Mouse (Mus musculus): ENCODE measurements around the gene Tshz2. TPM values are rescaled to one million over a fixed set of nuclear protein-coding genes. Genes with fewer than 3 reads are reported as not detected.
"Not testable (repeated sequence)": the region's sequence is repeated elsewhere in the genome, so short reads cannot be mapped to it uniquely, and the experiment has no call there.

Tshz2 gene
- 30.2 and 36.3 TPM in 2 replicates for polyA plus RNA-seq (2015; fragmentation: Nextera tagmentation; extraction: Ambion mirVana)

DNA sequence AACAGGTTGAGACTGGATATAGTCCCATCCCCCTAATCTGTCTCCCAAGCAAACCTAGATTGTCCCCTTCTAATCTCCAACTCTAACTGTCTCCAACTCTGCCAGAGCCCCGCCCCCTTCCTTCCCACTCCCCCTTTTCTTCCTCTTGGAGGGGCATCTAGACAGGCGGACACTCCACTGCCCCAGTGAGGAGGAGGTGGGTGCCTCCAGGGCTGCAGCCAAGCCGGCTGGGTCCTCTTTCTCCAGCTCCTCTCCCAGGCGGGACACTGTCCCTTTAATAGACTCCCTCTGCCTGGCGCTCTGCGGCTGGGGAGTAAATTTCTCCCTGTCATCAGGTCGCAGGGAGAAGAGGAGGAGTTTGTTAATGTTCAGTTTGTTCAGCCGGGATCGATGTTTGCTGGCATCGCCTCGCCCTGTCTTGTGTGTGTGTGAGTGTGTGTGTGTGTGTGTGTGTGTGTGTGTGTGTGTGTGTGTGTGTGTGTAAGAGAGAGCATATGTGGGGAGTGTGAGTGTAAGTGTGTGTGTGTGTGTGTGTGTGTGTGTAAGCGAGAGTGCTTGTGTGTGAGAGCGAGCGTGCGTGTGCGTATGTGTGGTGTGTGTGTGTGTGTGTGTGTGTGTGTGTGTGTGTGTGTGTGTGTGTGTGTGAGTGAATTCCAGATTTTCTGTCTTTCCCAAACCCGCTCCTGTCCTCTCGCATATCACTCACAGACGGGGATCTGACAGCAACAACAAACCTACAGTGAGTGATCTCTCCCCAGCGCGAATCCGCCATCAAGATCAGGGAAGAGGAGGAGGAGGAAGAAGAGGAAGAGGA, at the start of gene Tshz2:
Tshz2 (plus strand) TSS at position 676 of the 814 bp plus-strand sequence.
- Histone ChIP-seq H3K36me3 (no peaks in the 10 kb centered on the region), H3K4me2 (peak within 1 kb of the TSS; percentile 93), H3K9ac (peak within 1 kb of the TSS; percentile 81), H3K4me3 (peak within 1 kb of the TSS; percentile 77), H3K27ac (replicated peaks) (peak within 1 kb of the TSS; percentile 88), H3K27me3 (no peaks in the 10 kb centered on the region), H3K4me1 (replicated peaks) (peaks cover 32% of the 10 kb centered on the region), H3K9me3 (no peaks in the 10 kb centered on the region)
- under 1% methylated on average over 22 of the region's 22 CpGs for WGBS
- ATAC-seq (ENCODE audit: low FRiP score, low read depth) = peak; percentile 84

DNA sequence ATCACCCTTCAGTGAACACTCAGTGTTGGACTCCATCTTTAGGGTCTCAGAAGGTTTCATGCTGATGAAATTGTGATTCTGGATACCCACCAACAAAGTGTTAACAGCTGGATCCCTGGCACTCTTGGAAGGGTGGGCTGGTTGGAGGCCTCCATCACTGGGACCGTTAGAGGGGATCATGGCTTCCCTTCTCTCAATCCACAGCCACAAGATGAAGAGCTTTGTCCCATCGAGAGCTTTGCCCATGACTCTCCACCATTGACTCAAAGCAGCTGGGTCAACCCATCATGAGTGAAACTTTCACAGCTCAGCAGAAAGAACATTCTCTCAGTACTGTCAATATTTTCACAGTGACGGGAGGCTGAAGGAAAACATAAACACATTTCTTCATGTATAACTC, 49.3 kb upstream of the Tshz2 start:
- H3K9ac ChIP-seq = no peak overlapping the region
- no peak overlapping the region for H3K4me2 ChIP-seq
- H3K36me3 ChIP-seq = no peaks in the 10 kb centered on the region
- H3K9me3 ChIP-seq = no peaks in the 10 kb centered on the region
- no peak for ATAC-seq (ENCODE audit: low FRiP score, low read depth)
- no peak overlapping the region for H3K27ac ChIP-seq (replicated peaks)
- H3K4me1 ChIP-seq (replicated peaks) = peaks cover 6% of the 10 kb centered on the region; the same call in 1 of the 2 replicates
- 81% methylated on average over 3 of the region's 3 CpGs for WGBS
- no peaks in the 10 kb centered on the region for H3K27me3 ChIP-seq
- H3K4me3 ChIP-seq = no peak overlapping the region

DNA sequence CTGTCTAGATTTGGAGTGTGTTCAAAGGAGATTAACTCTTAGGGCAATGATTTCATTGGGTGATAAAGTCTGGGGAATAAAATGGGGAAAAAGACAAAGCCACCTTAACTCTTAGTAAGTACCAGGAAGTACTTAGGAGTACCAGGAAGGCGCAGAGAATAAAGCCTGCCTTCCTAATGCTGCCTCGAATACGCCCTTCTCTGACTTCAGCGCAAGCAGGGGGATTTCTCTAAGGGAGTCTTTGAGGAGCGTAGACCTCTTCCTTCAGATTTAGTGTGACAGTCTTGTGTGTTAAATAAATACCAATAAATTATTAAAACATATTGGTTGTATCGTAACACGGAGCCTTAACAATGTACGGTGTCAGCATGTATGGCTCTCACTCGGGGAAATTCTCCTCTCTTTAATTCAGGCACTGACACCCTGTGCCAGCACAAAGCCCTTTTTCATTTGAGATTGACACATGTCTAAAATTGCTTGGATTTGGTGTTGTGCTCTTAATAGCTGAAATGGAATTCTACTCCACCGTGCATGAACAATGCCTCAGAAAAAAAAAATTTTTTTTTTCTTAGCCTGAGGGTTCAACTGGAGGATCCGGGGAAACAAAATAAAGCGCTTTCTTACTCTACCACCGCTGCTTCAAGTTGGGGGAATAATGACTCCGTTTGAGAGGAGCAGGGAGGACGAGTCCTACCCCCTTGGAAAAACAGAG, 47.9 kb upstream of the Tshz2 start:
- no peaks in the 10 kb centered on the region for H3K36me3 ChIP-seq
- no peak overlapping the region for H3K4me3 ChIP-seq
- WGBS = 49% methylated on average over 15 of the region's 15 CpGs
- ATAC-seq (ENCODE audit: low FRiP score, low read depth) = no peak
- H3K4me1 ChIP-seq (replicated peaks) = peaks cover 6% of the 10 kb centered on the region; the same call in 1 of the 2 replicates
- 0 out of 2 replicates have a peak overlapping the region, but pooled peaks have one; percentile 29 for H3K27ac ChIP-seq (replicated peaks)
- H3K27me3 ChIP-seq = no peaks in the 10 kb centered on the region
- no peak overlapping the region for H3K9ac ChIP-seq
- no peak overlapping the region for H3K4me2 ChIP-seq
- H3K9me3 ChIP-seq = no peaks in the 10 kb centered on the region

DNA sequence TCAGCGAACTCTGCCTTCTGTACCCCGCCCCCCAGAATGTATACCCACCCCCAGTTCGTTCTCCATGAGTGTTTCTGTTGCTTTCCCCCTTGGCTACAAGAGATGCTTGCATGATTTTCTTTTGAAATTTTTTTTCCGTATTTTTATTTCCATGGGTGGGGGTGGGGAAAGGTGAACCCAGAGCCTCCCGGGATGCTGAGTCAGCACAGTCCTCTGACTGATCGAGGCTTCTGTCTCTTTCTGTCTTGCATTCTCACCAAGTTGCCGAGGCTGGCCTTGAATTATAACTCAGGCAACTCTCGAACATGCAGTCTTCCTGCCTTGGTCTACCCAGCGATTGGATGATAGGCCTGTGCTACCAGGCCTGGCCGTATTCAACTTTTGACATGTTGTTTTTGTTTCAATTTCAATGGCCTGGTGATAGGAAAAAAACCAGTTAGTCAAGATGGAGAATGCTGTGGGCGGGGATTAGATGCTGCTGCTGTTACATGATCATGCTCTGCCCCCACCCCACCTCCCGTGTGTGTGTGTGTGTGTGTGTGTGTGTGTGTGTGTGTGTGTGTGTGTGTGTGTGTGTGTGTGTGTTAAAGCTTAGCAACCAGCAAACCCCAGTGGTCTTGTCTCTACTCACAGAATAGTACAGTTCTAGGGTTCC, 47.1 kb upstream of the Tshz2 start:
- H3K27ac ChIP-seq (replicated peaks) = 0 out of 2 replicates have a peak overlapping the region, but pooled peaks have one; percentile 1
- H3K9me3 ChIP-seq = no peaks in the 10 kb centered on the region
- H3K36me3 ChIP-seq = no peaks in the 10 kb centered on the region
- H3K4me1 ChIP-seq (replicated peaks) = peaks cover 6% of the 10 kb centered on the region; the same call in 1 of the 2 replicates
- H3K27me3 ChIP-seq = no peaks in the 10 kb centered on the region
- no peak for ATAC-seq (ENCODE audit: low FRiP score, low read depth)
- no peak overlapping the region for H3K4me2 ChIP-seq
- H3K4me3 ChIP-seq = no peak overlapping the region
- WGBS = 72% methylated on average over 12 of the region's 12 CpGs
- H3K9ac ChIP-seq = no peak overlapping the region

DNA sequence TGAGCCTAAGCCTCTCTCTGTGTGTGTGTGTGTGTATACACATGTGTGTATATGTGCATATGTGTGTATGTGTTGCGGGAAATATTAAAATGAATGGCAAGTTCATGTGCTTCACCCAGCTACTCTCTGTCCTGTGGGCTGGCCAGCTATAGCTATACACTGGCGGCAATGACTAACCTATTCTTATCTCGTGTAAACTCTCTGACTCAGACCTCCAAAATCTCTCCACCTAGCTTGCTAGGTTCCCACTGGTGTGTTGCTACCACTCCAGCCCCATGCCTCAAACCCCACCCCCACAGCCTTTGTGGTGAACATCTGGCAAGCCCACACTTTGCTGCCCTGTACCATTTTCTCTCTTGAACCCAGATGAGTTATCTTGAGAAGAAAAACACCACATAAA, 46.1 kb upstream of the Tshz2 start:
- Histone ChIP-seq H3K36me3 (no peaks in the 10 kb centered on the region), H3K4me1 (replicated peaks) (peaks cover 6% of the 10 kb centered on the region; the same call in 1 of the 2 replicates), H3K9ac (no peak overlapping the region), H3K9me3 (no peaks in the 10 kb centered on the region), H3K27me3 (no peaks in the 10 kb centered on the region), H3K27ac (replicated peaks) (no peak overlapping the region), H3K4me2 (no peak overlapping the region), H3K4me3 (no peak overlapping the region)
- no peak for ATAC-seq (ENCODE audit: low FRiP score, low read depth)
- WGBS = 94% methylated on average over 3 of the region's 3 CpGs

DNA sequence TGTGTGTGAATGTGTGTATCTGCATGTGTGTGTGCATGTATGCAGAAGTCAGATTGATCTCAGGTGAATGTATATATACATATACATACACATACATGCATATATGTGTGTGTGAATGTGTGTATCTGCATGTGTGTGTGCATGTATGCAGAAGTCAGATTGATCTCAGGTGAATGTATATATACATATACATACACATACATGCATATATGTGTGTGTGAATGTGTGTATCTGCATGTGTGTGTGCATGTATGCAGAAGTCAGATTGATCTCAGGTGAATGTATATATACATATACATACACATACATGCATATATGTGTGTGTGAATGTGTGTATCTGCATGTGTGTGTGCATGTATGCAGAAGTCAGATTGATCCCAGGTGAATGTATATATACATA, 45.2 kb upstream of the Tshz2 start, which contains the start of gene Gm11011:
Gm11011 (minus strand) TSS at position 101 of the 400 bp plus-strand sequence.
- H3K36me3 ChIP-seq; H3K27ac ChIP-seq (replicated peaks); H3K4me3 ChIP-seq; H3K27me3 ChIP-seq; H3K4me2 ChIP-seq; H3K4me1 ChIP-seq (replicated peaks); H3K9ac ChIP-seq; H3K9me3 ChIP-seq; ATAC-seq (ENCODE audit: low FRiP score, low read depth): not testable (repeated sequence)

DNA sequence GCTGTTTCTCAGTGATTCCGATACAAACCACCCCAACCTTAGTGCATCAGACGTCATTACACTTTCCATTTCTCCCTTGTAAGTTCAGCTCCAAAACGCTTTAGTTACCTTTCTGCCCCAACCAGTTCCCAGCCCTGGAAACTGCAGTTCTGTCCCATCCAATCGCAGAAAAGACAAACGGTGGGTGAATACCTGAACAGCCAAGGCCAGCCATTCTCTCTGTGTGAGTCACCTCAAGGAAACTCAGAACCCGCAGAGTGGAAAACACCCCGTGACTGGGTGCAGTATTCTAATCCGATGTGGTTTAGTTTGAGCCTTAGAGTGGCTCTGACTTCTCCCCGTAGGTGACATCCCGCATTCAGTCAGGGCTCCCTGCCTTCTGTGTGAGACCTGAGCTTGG, 43.1 kb upstream of the Tshz2 start:
- WGBS = 94% methylated on average over 10 of the region's 10 CpGs
- no peak overlapping the region for H3K4me2 ChIP-seq
- H3K36me3 ChIP-seq = no peaks in the 10 kb centered on the region
- no peaks in the 10 kb centered on the region for H3K27me3 ChIP-seq
- no peak overlapping the region for H3K4me3 ChIP-seq
- H3K9me3 ChIP-seq = no peaks in the 10 kb centered on the region
- H3K27ac ChIP-seq (replicated peaks) = no peak overlapping the region
- no peak for ATAC-seq (ENCODE audit: low FRiP score, low read depth)
- no peak overlapping the region for H3K9ac ChIP-seq
- peaks cover 6% of the 10 kb centered on the region; the same call in 1 of the 2 replicates for H3K4me1 ChIP-seq (replicated peaks)

DNA sequence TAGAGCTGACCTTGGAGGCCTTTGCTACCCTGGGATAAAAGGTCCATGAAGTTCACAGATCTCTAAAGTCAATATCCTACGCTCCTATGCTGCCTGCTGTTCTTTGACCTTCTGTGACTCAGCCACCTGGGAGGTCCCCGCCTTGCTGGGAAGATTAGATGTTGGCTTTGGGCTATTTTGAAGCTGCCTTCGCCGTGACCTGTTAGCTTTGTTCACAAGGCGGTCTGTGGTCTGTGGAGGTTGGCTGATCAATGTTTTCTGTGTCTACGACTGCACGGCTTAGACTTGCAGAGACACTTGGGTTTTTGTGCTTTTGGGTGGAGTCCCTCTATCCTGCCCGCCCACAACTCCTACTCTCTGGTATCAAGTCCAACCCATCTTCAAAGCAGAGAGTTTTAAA, 42.4 kb upstream of the Tshz2 start:
- Histone ChIP-seq H3K4me3 (no peak overlapping the region), H3K9me3 (no peaks in the 10 kb centered on the region), H3K27me3 (no peaks in the 10 kb centered on the region), H3K27ac (replicated peaks) (no peak overlapping the region), H3K36me3 (no peaks in the 10 kb centered on the region), H3K4me1 (replicated peaks) (no peaks in the 10 kb centered on the region), H3K9ac (no peak overlapping the region), H3K4me2 (no peak overlapping the region)
- WGBS = 78% methylated on average over 8 of the region's 8 CpGs
- no peak for ATAC-seq (ENCODE audit: low FRiP score, low read depth)

DNA sequence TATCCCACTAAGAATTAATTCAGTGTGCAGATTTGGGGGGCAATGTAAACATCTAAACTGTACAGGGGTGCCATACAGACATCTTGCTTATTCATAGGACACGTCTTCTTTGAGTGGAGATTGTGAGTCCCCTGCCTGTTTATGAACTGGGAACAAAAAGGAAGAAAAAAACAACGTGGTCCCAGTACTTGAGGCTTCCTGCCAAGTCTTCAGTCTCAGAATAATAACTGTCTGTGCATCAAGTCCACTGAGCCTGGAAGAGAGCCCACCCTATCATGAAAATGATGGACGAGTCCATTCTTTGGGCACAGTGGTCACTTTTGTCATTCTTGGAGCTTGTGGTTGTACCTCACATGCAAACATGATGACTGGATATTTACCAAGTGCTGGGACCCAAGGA, 39.1 kb upstream of the Tshz2 start:
- no peaks in the 10 kb centered on the region for H3K27me3 ChIP-seq
- H3K9ac ChIP-seq = no peak overlapping the region
- 45% methylated on average over 3 of the region's 3 CpGs for WGBS
- H3K27ac ChIP-seq (replicated peaks) = no peak overlapping the region
- H3K4me1 ChIP-seq (replicated peaks) = 0 out of 2 replicates have a peak, but pooled peaks cover 6% of the 10 kb centered on the region
- ATAC-seq (ENCODE audit: low FRiP score, low read depth) = no peak
- H3K4me3 ChIP-seq = no peak overlapping the region
- no peak overlapping the region for H3K4me2 ChIP-seq
- no peaks in the 10 kb centered on the region for H3K9me3 ChIP-seq
- no peaks in the 10 kb centered on the region for H3K36me3 ChIP-seq

DNA sequence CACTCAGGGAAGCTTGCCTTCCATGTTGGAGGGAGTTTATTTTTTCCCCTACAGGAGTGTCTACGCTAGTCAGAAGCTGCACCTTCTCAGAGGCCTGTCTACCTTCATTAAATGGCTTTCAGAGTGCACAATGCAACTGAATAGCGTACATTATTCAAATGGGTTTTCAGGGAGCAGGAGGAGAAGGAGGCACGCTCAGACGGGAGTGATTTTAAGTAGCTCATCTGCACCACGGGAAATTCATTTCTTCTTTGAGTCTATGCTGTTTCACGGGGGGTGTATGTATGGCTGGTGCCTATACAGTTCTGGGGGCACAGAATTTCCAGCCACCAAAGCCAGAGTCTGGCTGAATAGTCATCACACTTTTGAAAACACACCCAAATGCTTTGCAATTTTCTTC, 35.5 kb upstream of the Tshz2 start:
- H3K27ac ChIP-seq (replicated peaks) = no peak overlapping the region
- H3K4me1 ChIP-seq (replicated peaks) = peaks cover 17% of the 10 kb centered on the region; the same call in 1 of the 2 replicates
- no peak overlapping the region for H3K4me3 ChIP-seq
- H3K4me2 ChIP-seq = no peak overlapping the region
- WGBS = 37% methylated on average over 6 of the region's 6 CpGs
- H3K9me3 ChIP-seq = no peaks in the 10 kb centered on the region
- ATAC-seq (ENCODE audit: low FRiP score, low read depth) = no peak
- H3K9ac ChIP-seq = no peak overlapping the region
- H3K27me3 ChIP-seq = no peaks in the 10 kb centered on the region
- no peaks in the 10 kb centered on the region for H3K36me3 ChIP-seq

DNA sequence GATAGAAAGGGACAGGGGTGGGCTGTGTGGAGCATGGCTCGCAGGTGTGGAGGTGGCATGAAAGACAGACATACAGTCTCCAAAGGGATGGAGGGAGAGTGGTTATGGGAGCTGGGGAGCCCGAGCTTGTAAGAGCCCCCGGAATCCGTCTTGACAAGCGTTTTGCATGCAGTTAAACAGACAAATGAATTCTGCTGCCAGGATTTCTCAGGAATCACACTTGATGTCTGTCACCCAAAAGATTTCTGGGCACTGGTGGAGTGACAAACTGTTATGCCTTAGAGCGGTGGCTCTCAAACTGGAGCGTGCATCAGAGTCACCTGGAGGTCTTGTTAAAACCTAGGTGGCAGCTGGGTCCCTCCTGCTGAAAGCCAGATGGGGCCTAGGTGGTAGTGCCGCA, 34.8 kb upstream of the Tshz2 start:
- Histone ChIP-seq H3K36me3 (no peaks in the 10 kb centered on the region), H3K4me3 (no peak overlapping the region), H3K9me3 (no peaks in the 10 kb centered on the region), H3K4me2 (no peak overlapping the region), H3K4me1 (replicated peaks) (peaks cover 17% of the 10 kb centered on the region; the same call in 1 of the 2 replicates), H3K27ac (replicated peaks) (no peak overlapping the region), H3K27me3 (no peaks in the 10 kb centered on the region), H3K9ac (no peak overlapping the region)
- 69% methylated on average over 8 of the region's 8 CpGs for WGBS
- no peak for ATAC-seq (ENCODE audit: low FRiP score, low read depth)

DNA sequence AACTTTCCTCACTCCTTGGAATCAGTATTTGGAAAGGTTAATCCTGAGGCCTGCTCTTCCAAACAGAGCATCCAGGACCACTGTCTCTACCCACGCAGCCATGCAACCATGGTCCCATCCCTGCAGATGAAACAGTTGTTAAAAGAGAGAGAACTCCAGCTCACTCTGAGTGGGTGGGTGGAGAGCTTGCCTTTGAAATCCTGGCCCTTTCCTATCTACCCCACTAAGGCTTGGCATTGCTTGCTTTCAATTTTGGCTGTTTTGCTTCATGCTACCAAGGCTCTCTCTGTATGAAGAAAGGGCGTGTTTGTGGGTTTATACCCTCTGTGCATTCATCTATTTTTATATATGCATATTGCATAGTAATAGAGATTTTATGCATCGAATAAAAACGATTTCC, 33.2 kb upstream of the Tshz2 start:
- Histone ChIP-seq H3K9ac (no peak overlapping the region), H3K4me3 (no peak overlapping the region), H3K4me1 (replicated peaks) (peaks cover 17% of the 10 kb centered on the region; the same call in 1 of the 2 replicates), H3K4me2 (no peak overlapping the region), H3K27me3 (no peaks in the 10 kb centered on the region), H3K9me3 (no peaks in the 10 kb centered on the region), H3K27ac (replicated peaks) (peak overlapping the region; percentile 33; the same call in 1 of the 2 replicates), H3K36me3 (no peaks in the 10 kb centered on the region)
- ATAC-seq (ENCODE audit: low FRiP score, low read depth) = no peak
- 83% methylated on average over 4 of the region's 4 CpGs for WGBS
